Mouse (Mus musculus) neural tube, embryonic 11.5 days (tissue): Measurements from ENCODE around the gene Tmem108. TPM values are rescaled to one million over a fixed set of nuclear protein-coding genes. Genes with fewer than 3 reads are reported as not detected.

Experiments used
- ATAC-seq: fragments of 200-750 bp; cut with Nextera tagmentation; 2 replicates; pipeline ENCODE4 v1.8.0; 2017; ENCODE audit warnings: moderate number of reproducible peaks, mild to moderate bottlenecking, moderate TSS enrichment, moderate library complexity; ENCODE audit not compliant: insufficient read depth, low FRiP score, low TSS enrichment
- DNase-seq: peaks from one replicate; pipeline ENCODE4 v3.0.0-alpha.2; 2015; ENCODE audit warnings: low spot score
- H3K27ac ChIP-seq: fragments of 300-500 bp; sonication (generic); 2 replicates; pipeline ENCODE4 v1.5.1; 2014; ENCODE audit warnings: low read depth, mild to moderate bottlenecking, low read length
- H3K27me3 ChIP-seq: fragments of 300-500 bp; sonication (generic); 2 replicates; pipeline ENCODE4 v1.6.1; 2014; ENCODE audit warnings: mild to moderate bottlenecking, low read length, mixed read lengths; ENCODE audit not compliant: control insufficient read depth, insufficient read depth
- H3K36me3 ChIP-seq: fragments of 300-500 bp; sonication (generic); 2 replicates; pipeline ENCODE4 v1.6.1; 2014; ENCODE audit warnings: mild to moderate bottlenecking, low read length, moderate library complexity, mixed read lengths; ENCODE audit not compliant: control insufficient read depth, insufficient read depth
- H3K4me1 ChIP-seq: fragments of 300-500 bp; sonication (generic); 2 replicates; pipeline ENCODE4 v1.6.1; 2014; ENCODE audit warnings: low read length, mixed read lengths; ENCODE audit not compliant: control insufficient read depth, insufficient read depth
- H3K4me2 ChIP-seq: fragments of 300-500 bp; sonication (generic); 2 replicates; pipeline ENCODE4 v1.6.1; 2014; ENCODE audit warnings: low read depth, mild to moderate bottlenecking, moderate library complexity
- H3K4me3 ChIP-seq: fragments of 300-500 bp; sonication (generic); 2 replicates; pipeline ENCODE4 v1.5.1; 2014; ENCODE audit warnings: low read depth, low read length
- H3K9ac ChIP-seq: fragments of 300-500 bp; sonication (generic); 2 replicates; pipeline ENCODE4 v1.6.1; 2014; ENCODE audit warnings: mild to moderate bottlenecking, low read length
- H3K9me3 ChIP-seq: fragments of 300-500 bp; sonication (generic); 2 replicates; pipeline ENCODE4 v1.6.1; 2016; ENCODE audit warnings: low read length; ENCODE audit not compliant: control insufficient read depth
- WGBS: fragments of 180-500 bp; shearing (Covaris S2); extraction: QIAGEN DNeasy Blood & Tissue Kit; methylation state at CpG from one replicate; pipeline ENCODE4 v1.1.7; 2014; 5-methylcytosine and 5-hydroxymethylcytosine counted together
- polyA plus RNA-seq: library from polyadenylated mRNA; unstranded; fragments of >200 nt; fragmentation: Nextera tagmentation; extraction: Ambion mirVana; gene quantifications from 2 replicates; pipeline ENCODE4 v1.2.1, GENCODE M21; 2014

Tmem108 gene
- polyA plus RNA-seq, 1 experiment from 2014 or later = 19.9 TPM

- DNase-seq (no peak), ATAC-seq (no peak)
- WGBS = 92% methylated on average over 6 of the region's 6 CpGs
- Histone ChIP-seq H3K36me3 (no peaks in the 10 kb centered on the region), H3K4me1 (no peaks in the 10 kb centered on the region), H3K9ac (no peak overlapping the region), H3K9me3 (no peaks in the 10 kb centered on the region), H3K4me2 (no peak overlapping the region), H3K27ac (no peak overlapping the region), H3K4me3 (no peak overlapping the region), H3K27me3 (no peaks in the 10 kb centered on the region)
Measured at GRCm38 (mm10) chr9:103668830-103669229, 92.8 kb downstream of the Tmem108 start.

DNA sequence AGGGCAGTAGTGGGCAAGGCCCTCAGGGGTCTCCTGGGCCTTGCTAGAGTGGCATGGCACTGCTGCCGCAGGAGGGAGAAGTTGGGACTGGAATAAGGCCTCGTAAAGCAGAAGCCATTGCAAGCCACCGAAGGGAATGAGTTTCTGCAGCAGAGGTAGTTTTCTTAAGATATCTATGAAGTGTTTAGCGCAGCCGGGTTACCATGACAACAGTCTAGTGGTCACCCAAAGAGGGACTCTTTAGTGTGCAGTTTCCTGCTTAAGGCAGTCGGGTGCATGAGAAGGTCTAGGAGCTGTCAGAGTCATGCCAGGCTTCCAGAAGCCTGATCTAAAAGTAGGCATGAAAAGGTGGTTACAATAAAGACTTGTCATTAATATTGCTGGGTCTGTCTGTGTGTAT lies 95.8 kb downstream of the Tmem108 start:
- H3K4me1 ChIP-seq = no peaks in the 10 kb centered on the region
- DNase-seq = no peak

GRCm38 (mm10) chr9:103664151-103664550 lies 97.5 kb downstream of the Tmem108 start:
- H3K36me3 ChIP-seq = no peaks in the 10 kb centered on the region
- H3K4me3 ChIP-seq = no peak overlapping the region
- no peak for DNase-seq
- no peak overlapping the region for H3K27ac ChIP-seq
- H3K4me1 ChIP-seq = no peaks in the 10 kb centered on the region
- no peak for ATAC-seq
- H3K9ac ChIP-seq = no peak overlapping the region
- no peak overlapping the region for H3K4me2 ChIP-seq
- no peaks in the 10 kb centered on the region for H3K9me3 ChIP-seq
- no peaks in the 10 kb centered on the region for H3K27me3 ChIP-seq
- WGBS = 88% methylated on average over 11 of the region's 11 CpGs

More for the DNA sequence above, 95.8 kb downstream of the Tmem108 start:
- ATAC-seq = no peak
- Histone ChIP-seq H3K36me3 (no peaks in the 10 kb centered on the region), H3K9me3 (no peaks in the 10 kb centered on the region), H3K9ac (no peak overlapping the region), H3K4me3 (no peak overlapping the region), H3K4me2 (no peak overlapping the region), H3K27ac (no peak overlapping the region), H3K27me3 (no peaks in the 10 kb centered on the region)
- WGBS = 91% methylated on average over 6 of the region's 6 CpGs

GRCm38 (mm10) chr9:103661873-103662272 lies 99.8 kb downstream of the Tmem108 start:
- WGBS = 57% methylated on average over 1 of the region's 1 CpGs
- Histone ChIP-seq H3K4me2 (no peak overlapping the region), H3K27me3 (no peaks in the 10 kb centered on the region)

DNA sequence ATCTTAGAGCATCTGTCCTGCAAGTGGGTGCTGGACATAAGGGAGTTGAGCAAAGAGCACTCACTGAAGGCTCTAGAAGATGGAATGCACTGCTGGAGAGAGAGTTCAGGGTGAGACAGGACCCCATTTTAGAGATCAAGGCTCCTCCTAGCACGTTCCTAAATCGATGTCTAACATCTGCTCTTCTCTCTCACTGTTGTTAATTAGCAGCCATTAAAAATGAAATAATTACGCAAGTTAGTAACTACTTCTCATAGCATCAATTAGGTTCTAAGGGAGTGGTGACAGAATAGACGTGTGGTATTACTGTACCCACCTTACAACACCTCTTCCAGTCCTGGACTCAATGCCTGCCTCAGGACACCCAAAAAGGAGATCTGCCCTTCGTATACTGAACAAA lies 103.7 kb downstream of the Tmem108 start:
- Histone ChIP-seq H3K4me3 (no peak overlapping the region), H3K4me2 (no peak overlapping the region), H3K9ac (no peak overlapping the region), H3K4me1 (peaks cover 26% of the 10 kb centered on the region), H3K9me3 (no peaks in the 10 kb centered on the region), H3K27ac (no peak overlapping the region), H3K27me3 (no peaks in the 10 kb centered on the region), H3K36me3 (no peaks in the 10 kb centered on the region)
- WGBS = 81% methylated on average over 5 of the region's 5 CpGs
- ATAC-seq (no peak), DNase-seq (no peak)

More at GRCm38 (mm10) chr9:103661873-103662272, 99.8 kb downstream of the Tmem108 start:
- H3K9me3 ChIP-seq = no peaks in the 10 kb centered on the region
- DNase-seq (no peak), ATAC-seq (no peak)
- H3K9ac ChIP-seq = no peak overlapping the region
- no peak overlapping the region for H3K4me3 ChIP-seq
- no peaks in the 10 kb centered on the region for H3K36me3 ChIP-seq
- peaks cover 10% of the 10 kb centered on the region for H3K4me1 ChIP-seq
- H3K27ac ChIP-seq = no peak overlapping the region

DNA sequence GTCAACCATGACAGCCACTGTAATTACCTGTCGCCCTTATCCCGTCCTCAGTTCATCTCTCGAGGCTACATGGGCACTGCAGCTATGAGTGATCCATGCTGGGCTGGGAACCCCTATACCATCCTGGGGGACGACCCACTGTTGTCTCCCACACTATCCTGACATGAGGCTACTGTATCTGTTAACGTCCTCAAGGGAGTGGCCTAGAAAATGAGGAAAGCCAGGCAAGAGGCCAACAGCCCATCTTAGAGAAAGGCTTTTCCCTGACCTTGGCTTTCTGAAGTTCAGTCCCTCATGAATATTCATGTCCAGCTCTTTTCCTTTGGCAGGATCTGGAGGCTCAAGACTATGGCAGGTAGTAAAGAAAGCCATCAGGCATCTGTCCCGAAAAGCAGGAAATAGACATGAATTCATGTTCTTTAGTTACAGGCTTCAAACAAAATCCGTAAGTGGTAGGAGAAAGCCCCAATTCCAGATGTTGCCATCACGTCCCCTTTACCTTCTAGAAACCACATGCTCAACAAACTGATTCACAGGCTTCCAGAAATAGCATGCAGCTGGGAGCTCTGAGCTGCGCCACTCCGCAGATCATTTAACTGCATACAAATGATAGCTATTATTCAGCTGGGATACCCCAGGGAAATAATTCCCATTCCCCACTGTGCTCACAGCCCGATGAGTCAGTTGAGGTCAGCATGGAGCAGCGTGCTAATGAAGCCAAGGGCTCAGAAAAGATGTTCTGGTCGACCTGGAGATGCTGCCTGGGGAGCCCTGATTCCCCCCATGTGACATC lies 104.3 kb downstream of the Tmem108 start:
- Histone ChIP-seq H3K4me3 (no peak overlapping the region), H3K9ac (no peak overlapping the region), H3K27me3 (no peaks in the 10 kb centered on the region), H3K27ac (peak overlapping the region; percentile 46; the same call in 1 of the 2 replicates), H3K4me2 (no peak overlapping the region), H3K9me3 (no peaks in the 10 kb centered on the region), H3K4me1 (peaks cover 31% of the 10 kb centered on the region), H3K36me3 (no peaks in the 10 kb centered on the region)
- 46% methylated on average over 13 of the region's 13 CpGs for WGBS
- 0 out of 2 replicates have a peak, but pooled peaks have one; percentile 49 for ATAC-seq
- DNase-seq = peak; percentile 46

DNA sequence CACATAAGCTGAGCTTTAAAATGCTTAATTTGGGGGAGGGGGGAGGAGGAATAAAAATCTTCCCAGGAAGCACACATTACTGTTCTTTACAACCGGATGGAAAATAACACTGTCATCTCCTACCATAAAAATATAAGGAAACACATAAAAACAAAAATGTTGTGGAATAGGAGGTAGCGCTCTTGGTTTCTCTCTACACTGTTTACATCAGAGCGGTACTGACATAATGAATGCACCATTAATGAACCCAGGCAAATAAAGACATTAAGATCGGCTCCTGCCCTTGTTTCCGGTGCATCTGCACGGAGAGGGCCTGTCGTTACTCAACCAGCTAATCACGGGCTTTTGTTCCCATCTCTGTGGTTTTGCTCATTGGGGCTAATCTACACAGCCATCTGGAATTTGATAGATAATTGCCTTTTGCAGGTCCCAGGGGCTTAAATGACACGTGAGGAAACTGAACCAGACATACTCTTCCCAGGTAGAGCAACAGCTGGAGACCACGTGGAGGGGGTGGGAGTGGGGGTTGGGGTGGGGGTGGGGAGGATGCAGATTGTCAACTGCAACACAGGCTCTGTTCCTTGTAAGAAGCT lies 107.5 kb downstream of the Tmem108 start:
- no peaks in the 10 kb centered on the region for H3K36me3 ChIP-seq
- H3K4me2 ChIP-seq = no peak overlapping the region
- no peaks in the 10 kb centered on the region for H3K27me3 ChIP-seq
- peaks cover 31% of the 10 kb centered on the region for H3K4me1 ChIP-seq
- ATAC-seq = peak; percentile 53; the same call in 1 of the 2 replicates
- H3K27ac ChIP-seq = peak overlapping the region; percentile 46; the same call in 1 of the 2 replicates
- H3K9ac ChIP-seq = no peak overlapping the region
- peak; percentile 47 for DNase-seq
- H3K4me3 ChIP-seq = no peak overlapping the region
- H3K9me3 ChIP-seq = no peaks in the 10 kb centered on the region
- WGBS = 13% methylated on average over 10 of the region's 10 CpGs

DNA sequence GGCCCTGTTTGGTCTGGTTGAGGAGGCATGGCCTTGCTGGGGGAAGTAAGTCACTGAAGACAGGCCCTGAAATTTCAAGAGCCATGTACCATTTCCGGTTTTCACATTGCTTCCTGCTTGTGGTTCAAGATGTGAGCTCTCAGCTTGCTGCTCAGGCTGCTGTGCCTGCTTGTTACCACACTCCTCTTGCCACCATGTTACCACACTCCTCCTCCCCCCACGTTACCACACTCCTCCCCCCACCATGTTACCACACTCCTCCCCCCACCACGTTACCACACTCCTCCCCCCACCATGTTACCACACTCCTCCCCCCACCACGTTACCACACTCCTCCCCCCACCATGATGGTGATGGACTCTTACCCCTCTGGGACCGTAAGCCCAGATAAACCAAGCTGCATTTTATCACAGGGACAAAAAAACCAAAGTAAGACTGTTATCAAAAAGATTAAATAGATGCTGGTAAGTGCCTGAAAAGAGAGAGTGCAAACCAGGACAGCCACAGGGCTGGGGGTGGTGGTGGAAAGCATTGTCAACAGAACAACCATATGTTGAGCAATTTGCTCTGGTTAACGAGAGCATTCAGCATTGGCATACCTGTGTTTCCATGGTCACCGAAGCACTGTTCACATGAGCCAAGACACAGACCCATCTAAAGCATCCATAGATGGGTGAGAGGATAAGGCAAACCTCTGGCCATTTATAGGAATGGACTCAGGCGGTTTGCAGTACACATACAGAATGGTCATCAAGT lies 109.3 kb downstream of the Tmem108 start:
- ATAC-seq (no peak), DNase-seq (no peak)
- Histone ChIP-seq H3K4me3 (no peak overlapping the region), H3K27ac (no peak overlapping the region), H3K9me3 (no peaks in the 10 kb centered on the region), H3K36me3 (no peaks in the 10 kb centered on the region), H3K27me3 (no peaks in the 10 kb centered on the region), H3K4me1 (peaks cover 25% of the 10 kb centered on the region), H3K4me2 (no peak overlapping the region), H3K9ac (no peak overlapping the region)
- 55% methylated on average over 8 of the region's 8 CpGs for WGBS
